Mouse (Mus musculus) C2C12 (cell line): Measurements from ENCODE around the gene Hddc3.

ENCODE experiments used
- CEBPB ChIP-seq: IDR thresholded peaks from one replicate; pipeline ENCODE4 v1.6.1; 2011; ENCODE audit warnings: low read depth, mild to moderate bottlenecking, control low read depth, moderate library complexity
- CTCF ChIP-seq: IDR thresholded peaks from one replicate; pipeline ENCODE4 v1.5.1; 2011; ENCODE audit not compliant: control insufficient read depth, insufficient read depth, insufficient read length
- FOSL1 ChIP-seq: IDR thresholded peaks from one replicate; pipeline ENCODE4 v1.8.0; 2011; ENCODE audit warnings: mild to moderate bottlenecking, low read length; ENCODE audit not compliant: poor library complexity, insufficient read depth, severe bottlenecking
- MAX ChIP-seq: IDR thresholded peaks from one replicate; pipeline ENCODE4 v1.6.1; 2011; ENCODE audit warnings: mild to moderate bottlenecking, control low read depth
- MYOD1 ChIP-seq: IDR thresholded peaks from one replicate; pipeline ENCODE4 v1.6.1; 2011; ENCODE audit warnings: low read depth; ENCODE audit not compliant: control insufficient read depth, insufficient read length
- MYOG ChIP-seq: IDR thresholded peaks from one replicate; pipeline ENCODE4 v1.6.1; 2011; ENCODE audit not compliant: control insufficient read depth, insufficient read length; ENCODE audit errors: extremely low read depth
- USF1 ChIP-seq: IDR thresholded peaks from one replicate; pipeline ENCODE4 v1.6.1; 2011; ENCODE audit warnings: low read depth, mild to moderate bottlenecking, control low read depth, moderate library complexity

- TF ChIP-seq CTCF (no peak), USF1 (no peak), MYOD1 (no peak), MAX (no peak), MYOG (no peak), FOSL1 (no peak), CEBPB (no peak)
These were observed 25.1 kb downstream of the Hddc3 start for GRCm38 (mm10) chr7:80368009-80368408.
